Mouse (Mus musculus) CH12.LX (cell line): ENCODE data around the gene Depp1. TPM values are rescaled to one million over a fixed set of nuclear protein-coding genes. Genes with fewer than 3 reads are reported as not detected.

Source experiments
- DNase-seq: peaks from one replicate; pipeline ENCODE4 v3.0.0-alpha.2; 2013; ENCODE audit errors: extremely low read depth
- H3K27ac ChIP-seq: 2 replicates; pipeline ENCODE4 v1.5.1; 2012; ENCODE audit warnings: low read depth, mild to moderate bottlenecking, control low read depth, moderate library complexity; ENCODE audit not compliant: insufficient read depth
- H3K27me3 ChIP-seq: replicated peaks from 2 replicates; pipeline ENCODE3; 2012; ENCODE audit warnings: inconsistent platforms
- H3K36me3 ChIP-seq, 2 experiments: replicated peaks in 1 of 2; 2 replicates each; pipeline versions ENCODE3 to v1.6.1; 2012; ENCODE audit warnings: inconsistent platforms in 1 of 2, low read length in 1 of 2, mild to moderate bottlenecking in 1 of 2, mixed read lengths in 1 of 2, moderate library complexity in 1 of 2; ENCODE audit not compliant: control insufficient read depth in 1 of 2, insufficient read depth in 1 of 2
- H3K4me1 ChIP-seq, 2 experiments: 2 replicates each; pipeline ENCODE4 v1.6.1; 2012; ENCODE audit warnings: inconsistent platforms in 1 of 2, moderate library complexity in 1 of 2; ENCODE audit not compliant: insufficient read depth in 2 of 2, control insufficient read depth in 1 of 2
- H3K4me2 ChIP-seq: 2 replicates; pipeline ENCODE4 v1.6.1; 2012; ENCODE audit warnings: low read depth, mild to moderate bottlenecking, control low read depth; ENCODE audit not compliant: poor library complexity, insufficient read depth, severe bottlenecking
- H3K4me3 ChIP-seq, 3 experiments: fragments of 150-350 bp in 1 of 3; sonication (generic) in 1 of 3; replicated peaks in 1 of 3; 2 replicates each; pipeline versions ENCODE3 to v1.5.1; 2011 to 2012; ENCODE audit warnings: low read depth in 2 of 3, low read length in 2 of 3, mild to moderate bottlenecking in 2 of 3, moderate library complexity in 2 of 3, control low read depth in 1 of 3, improper control_type of control experiment in 1 of 3, inconsistent platforms in 1 of 3, mixed read lengths in 1 of 3; ENCODE audit not compliant: poor library complexity in 1 of 3
- H3K79me2 ChIP-seq: replicated peaks from 2 replicates; pipeline ENCODE4 v1.6.1; 2012; ENCODE audit warnings: mild to moderate bottlenecking, moderate library complexity; ENCODE audit not compliant: control insufficient read depth, poor library complexity, insufficient read depth, severe bottlenecking; ENCODE audit errors: extremely low read depth
- H3K9ac ChIP-seq: 2 replicates; pipeline ENCODE4 v1.6.1; 2012; ENCODE audit warnings: low read depth, mild to moderate bottlenecking, control low read depth, moderate library complexity; ENCODE audit not compliant: insufficient read depth
- H3K9me3 ChIP-seq: replicated peaks from 2 replicates; pipeline ENCODE3; 2012; ENCODE audit warnings: low read length, inconsistent platforms, mixed read lengths
- CHD1 ChIP-seq: IDR thresholded peaks from 2 replicates; pipeline ENCODE4 v1.6.1; 2012; ENCODE audit warnings: low read depth, low read length, improper control_type of control experiment, inconsistent platforms
- CTCF ChIP-seq, 2 experiments: IDR thresholded peaks in 1 of 2; conservative IDR thresholded peaks in 1 of 2; 2 replicates each; pipeline ENCODE4 v1.5.1; 2011 to 2012; ENCODE audit warnings: low read depth in 2 of 2, low read length in 2 of 2, improper control_type of control experiment in 1 of 2, inconsistent platforms in 1 of 2, mild to moderate bottlenecking in 1 of 2, moderate library complexity in 1 of 2
- E2F4 ChIP-seq: IDR thresholded peaks from 2 replicates; pipeline ENCODE4 v1.6.1; 2011; ENCODE audit warnings: low read depth, low read length, improper control_type of control experiment; ENCODE audit not compliant: insufficient replicate concordance
- ELF1 ChIP-seq: IDR thresholded peaks from 2 replicates; pipeline ENCODE4 v1.6.1; 2014; ENCODE audit warnings: low read depth, mild to moderate bottlenecking, inconsistent platforms, low read length, improper control_type of control experiment
- EP300 ChIP-seq: IDR thresholded peaks from 2 replicates; pipeline ENCODE4 v1.6.1; 2011; ENCODE audit warnings: low read length, improper control_type of control experiment
- GABPA ChIP-seq: IDR thresholded peaks from 2 replicates; pipeline ENCODE4 v1.6.1; 2012; ENCODE audit warnings: low read depth, low read length, improper control_type of control experiment, inconsistent platforms; ENCODE audit not compliant: insufficient replicate concordance
- HCFC1 ChIP-seq: IDR thresholded peaks from 2 replicates; pipeline ENCODE4 v1.6.1; 2012; ENCODE audit warnings: low read depth, mild to moderate bottlenecking, inconsistent platforms, low read length, improper control_type of control experiment
- IRF4 ChIP-seq: IDR thresholded peaks from 2 replicates; pipeline ENCODE4 v1.6.1; 2014; ENCODE audit warnings: low read depth, mild to moderate bottlenecking, inconsistent platforms, low read length, improper control_type of control experiment
- JUN ChIP-seq: IDR thresholded peaks from 2 replicates; pipeline ENCODE4 v1.6.1; 2011; ENCODE audit warnings: low read depth, mild to moderate bottlenecking, low read length, improper control_type of control experiment, moderate library complexity; ENCODE audit not compliant: insufficient read depth
- MXI1 ChIP-seq: IDR thresholded peaks from 2 replicates; pipeline ENCODE4 v1.6.1; 2011; ENCODE audit warnings: mild to moderate bottlenecking, low read depth, low read length, improper control_type of control experiment
- MYC ChIP-seq: IDR thresholded peaks from 2 replicates; pipeline ENCODE4 v1.6.1; 2011; ENCODE audit warnings: low read depth, mild to moderate bottlenecking, improper control_type of control experiment, low read length
- NELFE ChIP-seq: IDR thresholded peaks from 2 replicates; pipeline ENCODE4 v1.6.1; 2011; ENCODE audit warnings: low read depth, low read length, improper control_type of control experiment
- NRF1 ChIP-seq: IDR thresholded peaks from 2 replicates; pipeline ENCODE4 v1.6.1; 2014; ENCODE audit warnings: low read depth, mild to moderate bottlenecking, inconsistent platforms, low read length, improper control_type of control experiment, moderate library complexity
- PAX5 ChIP-seq: IDR thresholded peaks from 2 replicates; pipeline ENCODE4 v1.6.1; 2012; ENCODE audit warnings: low read length, inconsistent platforms, mixed read lengths
- POLR2A ChIP-seq: IDR thresholded peaks from 2 replicates; pipeline ENCODE4 v1.6.1; 2011; ENCODE audit warnings: low read depth, mild to moderate bottlenecking, improper control_type of control experiment, low read length
- POLR2AphosphoS2 ChIP-seq: IDR thresholded peaks from 2 replicates; pipeline ENCODE4 v1.6.1; 2011; ENCODE audit warnings: low read depth, low read length, improper control_type of control experiment
- RAD21 ChIP-seq: IDR thresholded peaks from 2 replicates; pipeline ENCODE4 v1.6.1; 2011; ENCODE audit warnings: low read depth, mild to moderate bottlenecking, low read length, improper control_type of control experiment, moderate library complexity
- RCOR1 ChIP-seq: conservative IDR thresholded peaks from 2 replicates; pipeline ENCODE4 v1.6.1; 2012; ENCODE audit warnings: low read depth, mild to moderate bottlenecking, inconsistent platforms, low read length, improper control_type of control experiment
- SIN3A ChIP-seq: IDR thresholded peaks from 2 replicates; pipeline ENCODE4 v1.6.1; 2012; ENCODE audit warnings: low read length, improper control_type of control experiment, inconsistent platforms
- TCF12 ChIP-seq: IDR thresholded peaks from 2 replicates; pipeline ENCODE4 v1.6.1; 2014; ENCODE audit warnings: low read depth, mild to moderate bottlenecking, inconsistent platforms, low read length, improper control_type of control experiment
- UBTF ChIP-seq: IDR thresholded peaks from 2 replicates; pipeline ENCODE4 v1.6.1; 2012; ENCODE audit warnings: low read depth, mild to moderate bottlenecking, inconsistent platforms, low read length, improper control_type of control experiment, moderate library complexity
- USF1 ChIP-seq: IDR thresholded peaks from 2 replicates; pipeline ENCODE4 v1.6.1; 2014; ENCODE audit warnings: low read depth, mild to moderate bottlenecking, inconsistent platforms, low read length, improper control_type of control experiment
- ZC3H11A ChIP-seq: IDR thresholded peaks from 2 replicates; pipeline ENCODE4 v1.6.1; 2012; ENCODE audit warnings: low read depth, mild to moderate bottlenecking, inconsistent platforms, low read length, improper control_type of control experiment
- ZKSCAN1 ChIP-seq: IDR thresholded peaks from 2 replicates; pipeline ENCODE4 v1.6.1; 2012; ENCODE audit warnings: low read depth, inconsistent platforms, low read length, improper control_type of control experiment, borderline replicate concordance
- ZMIZ1 ChIP-seq: IDR thresholded peaks from 2 replicates; pipeline ENCODE4 v1.6.1; 2012; ENCODE audit warnings: low read depth, mild to moderate bottlenecking, inconsistent platforms, low read length, improper control_type of control experiment
- ZNF384 ChIP-seq: IDR thresholded peaks from 2 replicates; pipeline ENCODE4 v1.6.1; 2012; ENCODE audit warnings: low read depth, low read length, improper control_type of control experiment, inconsistent platforms
- dilution Hi-C: fragments of 300-500 bp; cut with MboI; formaldehyde crosslinking; loops from 2 replicates; pipeline ENCODE4 v1.14.3; 2020; ENCODE audit warnings: low sequenced_read_pairs; ENCODE audit not compliant: extremely low pct_unique_long_range_greater_than_20kb, extremely low pct_ligation_motif_present
- in situ Hi-C: fragments of 300-500 bp; cut with MboI; formaldehyde crosslinking; loops from 3 replicates; pipeline ENCODE4 v1.14.3; 2019; ENCODE audit warnings: low sequenced_read_pairs, low pct_ligation_motif_present, low pct_unique_long_range_greater_than_20kb, mixed read lengths
- polyA plus RNA-seq: library from polyadenylated mRNA; unstranded; fragments of >175 nt; gene quantifications from 2 replicates; pipeline ENCODE4 v1.2.1, GENCODE M21; 2012; ENCODE audit warnings: low read depth; ENCODE audit not compliant: insufficient read length
- total RNA-seq, 2 experiments: library from RNA; depleted of rRNA; stranded (reverse); fragments of 300-350 nt in 1 of 2; fragments of >200 nt in 1 of 2; gene quantifications; 2 replicates each; pipeline ENCODE4 v1.2.3; 2012 to 2014

The Depp1 gene
- total and polyA plus RNA-seq, 3 experiments: 0.13 to 0.47 TPM; not detected in 1

DNA sequence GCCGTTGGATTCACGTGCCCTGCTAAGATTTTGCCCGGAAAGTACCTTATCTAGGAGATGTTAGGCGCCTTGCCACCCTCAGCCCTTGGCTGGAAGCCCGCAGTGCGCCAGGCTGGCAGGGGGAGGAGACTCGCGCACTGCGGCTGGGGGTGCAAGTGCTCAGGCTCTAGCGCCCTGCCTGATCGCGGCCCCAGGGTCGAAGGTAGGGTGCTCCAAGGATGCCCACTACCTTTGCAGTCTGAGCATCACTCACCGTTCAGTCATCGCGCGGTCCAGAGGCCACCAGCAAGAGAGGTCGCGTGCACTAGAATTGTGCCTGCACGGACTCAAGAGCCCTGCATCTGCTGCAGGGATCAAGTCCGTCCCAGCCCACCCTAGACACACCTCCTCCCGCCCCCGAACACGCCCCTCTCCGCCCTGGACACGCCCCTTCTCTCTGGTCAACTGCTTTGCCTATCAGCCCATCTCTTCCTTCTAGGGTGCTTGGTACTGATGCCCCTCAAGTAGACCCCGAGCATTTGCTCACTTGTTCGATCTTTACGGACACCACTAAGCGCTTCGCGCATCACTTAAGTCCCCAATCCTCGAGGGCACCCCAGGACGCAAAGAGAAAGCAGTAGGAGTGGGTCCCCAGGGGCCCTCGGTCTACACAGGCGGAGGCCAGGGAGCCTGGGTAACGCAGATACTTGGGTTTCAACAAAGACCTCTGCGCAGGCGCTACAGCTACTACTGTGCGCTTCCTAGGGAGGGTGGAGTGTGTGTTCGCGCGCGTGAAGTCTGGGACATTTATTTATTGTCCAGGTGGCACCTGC, 23.3 kb downstream of the Depp1 start, which contains the start of gene Rassf4 (continued):
- TF ChIP-seq ELF1: peak; percentile 43; the same call in 1 of the 2 replicates
- TF ChIP-seq ZNF384: no peak
- TF ChIP-seq PAX5: no peak
- TF ChIP-seq GABPA: no peak
- peak; percentile 54 for TF ChIP-seq SIN3A
- TF ChIP-seq TCF12: peak; percentile 49
- peak; percentile 78; the same call in 1 of the 2 replicates for TF ChIP-seq RCOR1
- TF ChIP-seq USF1: no peak
- peak; percentile 93 for TF ChIP-seq NRF1
- TF ChIP-seq, all 38 proteins: peak for 23

GRCm38 (mm10) chr6:116674283-116674886, 24.0 kb downstream of the Depp1 start:
- H3K9me3 ChIP-seq: no peaks in the 10 kb centered on the region
- TF ChIP-seq RCOR1: 0 out of 2 replicates have a peak, but pooled peaks have one; percentile 16
- TF ChIP-seq ELF1: peak; percentile 55
- TF ChIP-seq TCF12: 0 out of 2 replicates have a peak, but pooled peaks have one; percentile 30
- 0 out of 2 replicates have a peak, but pooled peaks have one; percentile 1 for TF ChIP-seq MYC
- TF ChIP-seq NELFE: no peak; the same call in 1 of the 2 replicates
- TF ChIP-seq POLR2A: peak; percentile 50
- TF ChIP-seq E2F4: no peak
- no peak for TF ChIP-seq PAX5
- 0 out of 2 replicates have a peak, but pooled peaks have one; percentile 18 for TF ChIP-seq UBTF
- H3K4me2 ChIP-seq: peak overlapping the region; percentile 92
- peaks cover 41% of the 10 kb centered on the region for H3K79me2 ChIP-seq
- H3K27me3 ChIP-seq: no peaks in the 10 kb centered on the region
- H3K36me3 ChIP-seq: peaks cover 0 to 10% of the 10 kb centered on the region in 2 experiments
- in situ Hi-C loops (no loop called here), dilution Hi-C loops (no loop called here)
- H3K27ac ChIP-seq: peak overlapping the region; percentile 87
- no peak for DNase-seq
- peaks cover 39 to 69% of the 10 kb centered on the region in 2 experiments for H3K4me1 ChIP-seq
- H3K4me3 ChIP-seq: peak overlapping the region; percentile 82 to 94 (median 85)
- peak overlapping the region; percentile 98 for H3K9ac ChIP-seq

DNA sequence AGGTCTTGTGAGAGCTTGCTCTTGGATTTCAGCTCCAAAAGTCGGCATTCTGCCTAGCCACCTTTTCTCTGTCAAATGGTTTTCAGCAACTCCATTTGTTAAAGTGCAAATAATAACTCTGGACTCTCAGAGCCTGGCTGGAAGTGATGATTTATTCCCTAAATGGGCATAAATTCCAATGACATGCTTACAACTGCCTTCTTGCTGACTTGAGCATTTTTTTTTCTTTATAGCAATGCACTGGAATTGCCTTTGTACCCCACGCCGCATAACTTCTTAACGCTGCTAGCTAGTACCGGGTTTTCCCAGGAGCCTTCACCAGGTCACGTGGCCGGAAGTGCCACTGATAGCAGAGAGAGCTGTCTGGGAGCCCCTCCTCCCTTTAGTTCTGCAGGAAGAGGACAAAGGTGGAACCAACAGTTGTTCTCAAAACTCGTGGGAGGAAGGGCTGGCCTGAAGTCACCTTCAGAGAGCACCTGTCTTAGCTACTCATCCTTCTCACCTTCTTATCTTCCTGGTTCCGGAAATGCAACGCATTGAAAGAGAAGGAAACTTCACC, 26.0 kb downstream of the Depp1 start:
- peak overlapping the region; percentile 80 for H3K4me2 ChIP-seq
- H3K4me3 ChIP-seq: peak overlapping the region; percentile 20 to 50 (median 31)
- H3K4me1 ChIP-seq: peaks cover 49 to 72% of the 10 kb centered on the region in 2 experiments
- H3K27me3 ChIP-seq: no peaks in the 10 kb centered on the region
- dilution Hi-C loops: no loop called here
- in situ Hi-C loops: no loop called here
- H3K9ac ChIP-seq: peak overlapping the region; percentile 64; the same call in 1 of the 2 replicates
- H3K79me2 ChIP-seq: peaks cover 21% of the 10 kb centered on the region
- no peaks in the 10 kb centered on the region for H3K9me3 ChIP-seq
- peak overlapping the region; percentile 89 for H3K27ac ChIP-seq
- H3K36me3 ChIP-seq: no peaks in the 10 kb centered on the region
- peak; percentile 87 for DNase-seq
- TF ChIP-seq MXI1: peak; percentile 65; the same call in 1 of the 2 replicates
- no peak for TF ChIP-seq UBTF
- no peak for TF ChIP-seq CTCF (conservative IDR thresholded peaks at IDR 0.05 in 1 of 2, IDR thresholded peaks at IDR 0.05 in 1 of 2; ENCODE audit: low read depth in 2 of 2, low read length in 2 of 2)
- TF ChIP-seq HCFC1: peak; percentile 77
- peak; percentile 51; the same call in 1 of the 2 replicates for TF ChIP-seq IRF4
- TF ChIP-seq ZMIZ1: peak; percentile 24; the same call in 1 of the 2 replicates
- TF ChIP-seq ZKSCAN1: no peak
- TF ChIP-seq SIN3A: peak; percentile 77; the same call in 1 of the 2 replicates
- no peak for TF ChIP-seq EP300
- no peak for TF ChIP-seq ZC3H11A
- TF ChIP-seq JUN: no peak
- peak; percentile 65; the same call in 1 of the 2 replicates for TF ChIP-seq CHD1
- TF ChIP-seq RAD21: no peak; the same call in 1 of the 2 replicates
- no peak for TF ChIP-seq POLR2AphosphoS2
- TF ChIP-seq GABPA: no peak
